Mouse (Mus musculus) gastrocnemius, postnatal 14 days (tissue): ENCODE measurements at regions not wholly inside any gene's neighbourhood (a gene's known extent, or its start where the extent isn't known, plus 50 kb on each side); places are given as distances from the start of the nearest gene placed in this dataset.

ENCODE experiments used
- DNase-seq: peaks from one replicate; pipeline ENCODE4 v3.0.0; 2021; ENCODE audit warnings: mixed read lengths
- intact Hi-C: fragments of 180-260 bp; cut with DNase I; formaldehyde crosslinking; loops from one replicate; pipeline ENCODE4 v1.15.1; 2025; ENCODE audit warnings: low total_unique reads

GRCm38 (mm10) chr14:100461141-100462043, 176.9 kb upstream of the Klf12 start:
- DNase-seq, result peak; percentile 57
- intact Hi-C loops, result no loop called here

DNA sequence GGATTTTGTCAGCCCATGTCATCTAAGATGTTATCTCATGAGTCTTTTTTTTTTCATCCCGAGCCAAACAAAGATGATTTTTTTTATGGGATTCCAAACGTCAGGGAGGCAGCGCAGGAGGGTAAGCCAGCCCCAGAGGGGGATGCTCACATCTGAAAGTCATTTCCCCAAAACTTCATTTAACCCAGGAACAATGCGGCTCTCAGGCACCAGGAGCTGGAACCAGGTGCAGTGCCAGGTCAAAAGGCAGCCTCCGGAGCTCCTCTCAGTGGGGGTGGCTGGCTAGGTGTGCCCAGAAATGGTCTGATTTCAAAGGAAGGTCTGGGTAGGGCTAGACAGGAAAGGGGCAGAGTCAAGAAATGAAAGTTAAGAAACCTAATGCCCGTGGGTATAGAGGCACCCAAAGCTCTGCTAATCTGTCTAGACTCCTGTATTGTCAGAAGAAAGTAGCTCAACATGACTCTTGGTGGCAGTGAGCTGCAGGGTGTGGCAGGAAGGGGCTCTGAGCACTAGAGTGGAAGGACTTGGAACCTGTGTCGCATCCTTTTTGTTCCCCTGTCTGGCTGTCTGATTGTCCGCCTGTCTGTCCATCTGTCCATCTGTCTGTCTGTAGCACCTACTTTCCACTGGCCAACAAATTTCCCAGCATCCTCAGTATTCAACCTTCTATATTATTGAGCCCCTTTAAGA, 175.3 kb upstream of the Klf12 start:
- DNase-seq, result no peak
- intact Hi-C loops, result no loop called here

DNA sequence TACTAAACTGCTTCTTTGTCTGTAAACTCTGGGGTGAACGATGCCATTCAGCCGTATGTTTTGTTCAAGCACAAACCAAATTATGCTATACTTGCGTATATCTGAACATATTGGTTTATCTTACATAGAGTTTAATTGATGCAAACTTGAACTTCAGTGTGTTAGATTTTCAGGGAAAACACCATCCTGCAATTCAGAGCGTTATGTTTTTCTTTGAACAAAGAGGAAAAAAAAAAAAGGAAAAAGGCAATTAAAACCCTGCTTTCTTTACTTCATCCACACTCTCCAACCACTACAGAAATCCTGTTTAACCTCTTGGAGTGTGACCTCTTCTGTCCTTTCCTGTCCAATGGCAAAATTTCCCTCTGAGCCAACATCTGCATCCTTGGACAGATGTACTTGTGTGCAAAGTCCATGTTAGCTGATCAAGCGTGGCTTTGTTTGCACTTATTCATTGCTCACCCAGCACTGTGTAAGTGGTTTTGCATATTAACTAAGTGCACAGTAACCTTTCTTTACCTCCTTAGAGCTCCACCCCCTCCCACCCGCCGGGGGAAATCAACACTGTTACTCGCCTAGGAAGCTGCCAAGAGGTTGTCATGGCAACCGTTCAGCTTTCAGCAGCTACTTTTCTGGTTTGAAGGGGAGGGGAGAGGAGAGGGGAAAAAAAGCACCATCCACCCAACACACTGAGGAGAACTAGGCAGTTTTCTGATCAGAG, 174.4 kb upstream of the Klf12 start:
- intact Hi-C loops, result no loop called here
- peak; percentile 46 for DNase-seq

GRCm38 (mm10) chr14:100457870-100458726, 173.6 kb upstream of the Klf12 start:
- intact Hi-C loops, result no loop called here
- no peak for DNase-seq

GRCm38 (mm10) chr14:100446130-100446529, 161.7 kb upstream of the Klf12 start:
- intact Hi-C loops, result no loop called here

DNA sequence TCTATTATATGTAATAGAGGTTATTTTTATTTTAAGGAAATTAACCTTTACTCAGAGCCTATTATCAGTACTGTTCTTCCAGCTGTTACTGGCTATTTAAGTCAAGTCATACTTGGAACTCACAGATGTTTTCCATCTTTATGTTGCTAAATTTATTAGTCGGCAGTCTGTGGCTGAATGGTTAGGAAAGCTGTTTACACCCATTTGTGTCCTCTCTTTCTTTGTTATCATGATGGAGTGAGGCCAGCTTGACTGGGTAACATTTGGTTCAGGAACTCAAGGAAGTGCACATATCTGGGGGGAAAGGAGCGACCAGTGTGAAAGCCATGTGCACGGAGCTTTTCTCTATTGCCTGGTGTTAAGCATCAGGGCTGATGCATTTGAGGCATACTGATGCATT, 160.4 kb upstream of the Klf12 start:
- intact Hi-C loops, result no loop called here
- DNase-seq, result no peak

More at GRCm38 (mm10) chr14:100446130-100446529, 161.7 kb upstream of the Klf12 start:
- no peak for DNase-seq

GRCm38 (mm10) chr14:100444099-100444498, 159.6 kb upstream of the Klf12 start:
- intact Hi-C loops, result no loop called here

GRCm38 (mm10) chr14:100437552-100437951, 153.1 kb upstream of the Klf12 start:
- intact Hi-C loops, result no loop called here
- DNase-seq, result no peak

More at GRCm38 (mm10) chr14:100444099-100444498, 159.6 kb upstream of the Klf12 start:
- no peak for DNase-seq

GRCm38 (mm10) chr14:100429662-100430061, 145.2 kb upstream of the Klf12 start:
- DNase-seq, result no peak
- intact Hi-C loops, result no loop called here

DNA sequence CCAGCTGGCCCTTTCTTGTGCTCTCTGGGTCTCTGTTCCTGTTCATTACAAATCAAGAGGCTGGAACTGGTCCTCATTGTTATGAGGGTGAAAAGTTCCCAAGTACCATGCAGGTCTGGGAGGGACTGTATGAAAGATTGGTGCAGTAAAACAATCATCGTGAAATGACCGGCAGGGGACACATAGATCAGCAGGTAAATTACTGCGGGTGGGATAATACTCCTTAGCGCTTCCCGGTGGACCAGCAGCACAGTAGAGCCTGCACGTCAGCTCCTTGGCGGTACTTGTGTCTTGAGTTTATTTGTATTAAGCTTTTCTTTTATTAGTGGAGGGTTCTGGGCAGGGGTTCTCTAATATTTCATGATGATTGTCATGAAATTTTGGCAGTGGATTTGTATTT, 141.9 kb upstream of the Klf12 start:
- no peak for DNase-seq
- intact Hi-C loops, result no loop called here

GRCm38 (mm10) chr14:100423790-100424189, 139.3 kb upstream of the Klf12 start:
- intact Hi-C loops, result no loop called here
- peak; percentile 53 for DNase-seq

- intact Hi-C loops, result no loop called here
- no peak for DNase-seq
Observed at GRCm38 (mm10) chr14:100421666-100422065, 137.2 kb upstream of the Klf12 start.

DNA sequence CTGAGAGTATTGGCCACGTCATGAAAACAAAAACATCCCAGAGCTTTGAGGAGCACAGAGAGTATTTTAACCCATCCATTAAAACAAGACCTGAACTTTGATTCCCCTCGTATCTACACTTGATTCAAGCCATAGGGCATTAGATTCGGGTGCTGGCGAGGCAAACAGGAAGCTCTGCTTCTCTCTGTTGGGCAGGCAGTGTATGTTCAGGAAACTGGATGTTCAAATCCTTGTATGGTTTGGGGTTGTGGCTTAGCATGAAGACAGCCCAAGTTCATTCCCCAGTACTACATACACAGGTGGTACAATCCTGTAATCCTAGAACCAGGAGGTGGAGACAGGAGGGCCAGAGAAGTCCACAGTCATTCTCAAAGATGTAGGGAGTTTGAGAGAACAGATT, 130.6 kb upstream of the Klf12 start:
- no peak for DNase-seq
- intact Hi-C loops, result no loop called here

DNA sequence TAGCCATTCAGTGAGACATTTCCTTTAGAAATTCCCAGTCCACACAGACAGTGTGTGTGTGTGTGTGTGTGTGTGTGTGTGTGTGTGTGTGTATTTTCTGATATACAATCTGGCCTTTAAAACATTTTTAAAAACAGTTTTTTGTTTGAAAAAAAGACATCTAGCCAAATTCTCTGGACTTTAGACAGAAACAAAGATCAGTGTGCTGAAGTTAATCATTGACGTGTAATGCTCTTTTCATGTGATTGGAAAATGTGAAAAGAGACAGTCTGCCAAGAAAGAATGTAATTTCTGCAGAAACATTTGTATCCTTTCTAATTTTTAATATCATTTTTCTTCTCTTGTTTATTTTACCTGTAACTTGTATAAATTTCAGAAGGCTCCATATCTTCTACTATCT, 127.7 kb upstream of the Klf12 start:
- DNase-seq, result no peak
- intact Hi-C loops, result no loop called here

- intact Hi-C loops, result no loop called here
- DNase-seq, result no peak
Observed at GRCm38 (mm10) chr14:100397191-100397590, 112.7 kb upstream of the Klf12 start.

DNA sequence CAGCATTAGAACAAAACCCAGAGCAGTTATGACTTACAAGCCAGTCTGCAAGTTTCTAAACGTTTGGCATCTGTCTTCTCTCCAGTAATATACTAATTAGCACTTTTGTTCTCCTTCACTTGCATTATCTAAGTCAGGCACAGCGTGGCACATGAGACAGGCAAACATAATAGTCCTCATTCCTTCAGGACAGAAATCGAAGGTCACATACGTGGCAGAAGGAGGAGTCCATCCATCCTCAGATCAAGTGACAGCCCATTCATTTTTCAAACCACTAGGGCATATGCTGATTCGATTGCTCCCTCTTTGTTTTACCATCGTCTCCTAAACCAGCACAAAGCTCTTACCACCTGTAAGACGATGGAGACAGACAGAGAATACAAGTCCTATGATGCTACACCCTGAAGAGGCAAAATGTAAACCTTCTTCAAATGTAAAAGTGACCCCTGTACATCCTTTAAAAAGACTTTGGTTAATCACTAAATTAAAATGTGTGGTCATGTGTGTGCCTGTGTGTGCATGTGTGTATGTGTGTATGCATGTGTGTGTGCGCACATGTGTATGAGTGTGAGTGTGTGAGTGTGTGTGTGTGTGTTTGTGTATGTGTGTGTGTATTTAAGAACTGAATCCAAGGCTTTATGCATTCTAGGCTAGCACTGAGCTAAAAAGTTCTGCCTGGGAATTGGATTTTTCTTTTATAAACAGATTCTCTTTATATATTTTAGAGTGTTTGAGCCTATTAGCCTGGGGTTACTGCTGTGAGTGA, 90.9 kb upstream of the Klf12 start:
- intact Hi-C loops, result no loop called here

GRCm38 (mm10) chr14:100374494-100375217, 90.2 kb upstream of the Klf12 start:
- DNase-seq, result no peak
- intact Hi-C loops, result no loop called here

More for the DNA sequence above, 90.9 kb upstream of the Klf12 start:
- DNase-seq, result no peak
